Mouse (Mus musculus) G1E-ER4 (cell line): Measurements from ENCODE around the gene Pank1. TPM values are rescaled to one million over a fixed set of nuclear protein-coding genes. Genes with fewer than 3 reads are reported as not detected.
A peak's percentile ranks its signal among the peaks of the same experiment; 100 is the strongest.

Experiments
- GATA1 ChIP-seq: IDR thresholded peaks from one replicate; pipeline ENCODE4 v1.8.0; 2012; ENCODE audit warnings: low read length, inconsistent platforms
- polyA plus RNA-seq: library from polyadenylated mRNA; stranded (reverse); fragments of >175 nt; gene quantifications from 2 replicates; pipeline ENCODE4 v1.2.3, GENCODE M21; 2012

The Pank1 gene
- polyA plus RNA-seq: 2.2 and 2.5 TPM in 2 replicates

- no peak for TF ChIP-seq GATA1
Measured at GRCm38 (mm10) chr19:34878603-34879541, at the start of gene Pank1. Gene Pank1, minus strand, starts transcription at chr19:34879455.

- TF ChIP-seq GATA1: no peak
Measured at GRCm38 (mm10) chr19:34922603-34922963, 43.3 kb upstream of the Pank1 start.

- TF ChIP-seq GATA1: no peak
Measured at GRCm38 (mm10) chr19:34921652-34922602, 42.7 kb upstream of the Pank1 start, which contains the start of gene Kif20b. Gene Kif20b, plus strand, starts transcription at chr19:34922361.

- no peak for TF ChIP-seq GATA1
Measured at GRCm38 (mm10) chr19:34921253-34921651, 42.0 kb upstream of the Pank1 start.

GRCm38 (mm10) chr19:34920531-34920930 lies 41.3 kb upstream of the Pank1 start:
- TF ChIP-seq GATA1: no peak

- TF ChIP-seq GATA1: no peak
Measured at GRCm38 (mm10) chr19:34920066-34920465, 40.8 kb upstream of the Pank1 start.

- no peak for TF ChIP-seq GATA1
Measured at GRCm38 (mm10) chr19:34912366-34912765, 33.1 kb upstream of the Pank1 start.

- no peak for TF ChIP-seq GATA1
Measured at GRCm38 (mm10) chr19:34906772-34907171, 27.5 kb upstream of the Pank1 start.

GRCm38 (mm10) chr19:34905424-34905823 lies 26.2 kb upstream of the Pank1 start:
- peak; percentile 84 for TF ChIP-seq GATA1

GRCm38 (mm10) chr19:34904032-34904431 lies 24.8 kb upstream of the Pank1 start:
- no peak for TF ChIP-seq GATA1

- no peak for TF ChIP-seq GATA1
Measured at GRCm38 (mm10) chr19:34901735-34902134, 22.5 kb upstream of the Pank1 start.

GRCm38 (mm10) chr19:34901266-34901665 lies 22.0 kb upstream of the Pank1 start:
- TF ChIP-seq GATA1: no peak

GRCm38 (mm10) chr19:34898941-34899340 lies 19.7 kb upstream of the Pank1 start:
- no peak for TF ChIP-seq GATA1

GRCm38 (mm10) chr19:34897082-34897965 lies 18.1 kb upstream of the Pank1 start:
- TF ChIP-seq GATA1: no peak

- no peak for TF ChIP-seq GATA1
Measured at GRCm38 (mm10) chr19:34895082-34895481, 15.8 kb upstream of the Pank1 start.
